Mouse (Mus musculus): Measurements from ENCODE around the gene Paxbp1. TPM values are rescaled to one million over a fixed set of nuclear protein-coding genes. Genes with fewer than 3 reads are reported as not detected.

Paxbp1 gene
- 30.6 and 32.9 TPM in 2 replicates for polyA plus RNA-seq (2012; rRNA removed)

- H3K4me3 ChIP-seq (ENCODE audit: control insufficient read depth, insufficient read depth, low read length), result peak within 1 kb of the TSS; percentile 84
- no peaks in the 10 kb centered on the region for H3K36me3 ChIP-seq (ENCODE audit: control insufficient read depth, insufficient read depth, low read length)
- peak; percentile 99 for DNase-seq
- no peaks in the 10 kb centered on the region for H3K27me3 ChIP-seq (ENCODE audit: control insufficient read depth, insufficient read depth, low read length)
- peak; percentile 88 for TF ChIP-seq POLR2A (IDR thresholded peaks at IDR 0.05; ENCODE audit: control insufficient read depth, extremely low read depth, insufficient read depth, low read length, poor library complexity)
- TF ChIP-seq CTCF (IDR thresholded peaks at IDR 0.05; ENCODE audit: borderline replicate concordance, control insufficient read depth, extremely low read depth, insufficient read depth, low read length, poor library complexity), result peak; percentile 95
- WGBS, result 2% methylated on average over 70 of the region's 70 CpGs
- peak within 1 kb of the TSS; percentile 67 for H3K27ac ChIP-seq (ENCODE audit: control insufficient read depth, insufficient read depth, low read length)
- peaks cover 8% of the 10 kb centered on the region for H3K4me1 ChIP-seq (replicated peaks; ENCODE audit: control insufficient read depth, insufficient read depth, low read length)
Measured at GRCm38 (mm10) chr16:91044270-91045182, at the start of gene Paxbp1. Gene Paxbp1 (minus strand): TSS chr16:91044543.

GRCm38 (mm10) chr16:91086642-91087306 is 42.4 kb upstream of the Paxbp1 start:
- Histone ChIP-seq H3K36me3 (ENCODE audit: control insufficient read depth, insufficient read depth, low read length) (no peaks in the 10 kb centered on the region), H3K27me3 (ENCODE audit: control insufficient read depth, insufficient read depth, low read length) (no peaks in the 10 kb centered on the region), H3K4me1 (replicated peaks; ENCODE audit: control insufficient read depth, insufficient read depth, low read length) (no peaks in the 10 kb centered on the region), H3K4me3 (ENCODE audit: control insufficient read depth, insufficient read depth, low read length) (no peak overlapping the region), H3K27ac (ENCODE audit: control insufficient read depth, insufficient read depth, low read length) (no peak overlapping the region)
- no peak for DNase-seq
- TF ChIP-seq CTCF (IDR thresholded peaks at IDR 0.05; ENCODE audit: borderline replicate concordance, control insufficient read depth, extremely low read depth, insufficient read depth, low read length, poor library complexity), result no peak
- no peak for TF ChIP-seq POLR2A (IDR thresholded peaks at IDR 0.05; ENCODE audit: control insufficient read depth, extremely low read depth, insufficient read depth, low read length, poor library complexity)
- 57% methylated on average over 4 of the region's 4 CpGs for WGBS

GRCm38 (mm10) chr16:91085239-91085825 is 41.0 kb upstream of the Paxbp1 start:
- no peak for DNase-seq
- 86% methylated on average over 17 of the region's 17 CpGs for WGBS

GRCm38 (mm10) chr16:91084307-91085238 is 40.2 kb upstream of the Paxbp1 start:
- TF ChIP-seq POLR2A (IDR thresholded peaks at IDR 0.05; ENCODE audit: control insufficient read depth, extremely low read depth, insufficient read depth, low read length, poor library complexity) (no peak), CTCF (IDR thresholded peaks at IDR 0.05; ENCODE audit: borderline replicate concordance, control insufficient read depth, extremely low read depth, insufficient read depth, low read length, poor library complexity) (no peak)
- no peak overlapping the region for H3K4me3 ChIP-seq (ENCODE audit: control insufficient read depth, insufficient read depth, low read length)
- 83% methylated on average over 21 of the region's 21 CpGs for WGBS
- H3K4me1 ChIP-seq (replicated peaks; ENCODE audit: control insufficient read depth, insufficient read depth, low read length), result no peaks in the 10 kb centered on the region
- H3K27ac ChIP-seq (ENCODE audit: control insufficient read depth, insufficient read depth, low read length), result no peak overlapping the region
- no peaks in the 10 kb centered on the region for H3K27me3 ChIP-seq (ENCODE audit: control insufficient read depth, insufficient read depth, low read length)
- DNase-seq, result no peak
- H3K36me3 ChIP-seq (ENCODE audit: control insufficient read depth, insufficient read depth, low read length), result no peaks in the 10 kb centered on the region

More at GRCm38 (mm10) chr16:91085239-91085825, 41.0 kb upstream of the Paxbp1 start:
- no peaks in the 10 kb centered on the region for H3K4me1 ChIP-seq (replicated peaks; ENCODE audit: control insufficient read depth, insufficient read depth, low read length)
- H3K36me3 ChIP-seq (ENCODE audit: control insufficient read depth, insufficient read depth, low read length), result no peaks in the 10 kb centered on the region
- no peak overlapping the region for H3K4me3 ChIP-seq (ENCODE audit: control insufficient read depth, insufficient read depth, low read length)
- TF ChIP-seq POLR2A (IDR thresholded peaks at IDR 0.05; ENCODE audit: control insufficient read depth, extremely low read depth, insufficient read depth, low read length, poor library complexity), result no peak
- no peak for TF ChIP-seq CTCF (IDR thresholded peaks at IDR 0.05; ENCODE audit: borderline replicate concordance, control insufficient read depth, extremely low read depth, insufficient read depth, low read length, poor library complexity)
- no peak overlapping the region for H3K27ac ChIP-seq (ENCODE audit: control insufficient read depth, insufficient read depth, low read length)
- no peaks in the 10 kb centered on the region for H3K27me3 ChIP-seq (ENCODE audit: control insufficient read depth, insufficient read depth, low read length)

- H3K27me3 ChIP-seq (ENCODE audit: control insufficient read depth, insufficient read depth, low read length), result no peaks in the 10 kb centered on the region
- H3K36me3 ChIP-seq (ENCODE audit: control insufficient read depth, insufficient read depth, low read length), result no peaks in the 10 kb centered on the region
- WGBS, result 79% methylated on average over 4 of the region's 4 CpGs
- H3K27ac ChIP-seq (ENCODE audit: control insufficient read depth, insufficient read depth, low read length), result no peak overlapping the region
- H3K4me3 ChIP-seq (ENCODE audit: control insufficient read depth, insufficient read depth, low read length), result no peak overlapping the region
- no peak for DNase-seq
- no peaks in the 10 kb centered on the region for H3K4me1 ChIP-seq (replicated peaks; ENCODE audit: control insufficient read depth, insufficient read depth, low read length)
- TF ChIP-seq CTCF (IDR thresholded peaks at IDR 0.05; ENCODE audit: borderline replicate concordance, control insufficient read depth, extremely low read depth, insufficient read depth, low read length, poor library complexity) (no peak), POLR2A (IDR thresholded peaks at IDR 0.05; ENCODE audit: control insufficient read depth, extremely low read depth, insufficient read depth, low read length, poor library complexity) (no peak)
Measured at GRCm38 (mm10) chr16:91083002-91083646, 38.8 kb upstream of the Paxbp1 start.

Measured in thymus, adult 2 months (tissue).